Mouse (Mus musculus) lung, embryonic 16.5 days (tissue): Measurements from ENCODE around the gene Rbm38. TPM values are rescaled to one million over a fixed set of nuclear protein-coding genes. Genes with fewer than 3 reads are reported as not detected.

Experiments
- ATAC-seq: fragments of 200-750 bp; cut with Nextera tagmentation; 2 replicates; pipeline ENCODE4 v1.8.0; 2017; ENCODE audit warnings: low read depth, mild to moderate bottlenecking, moderate library complexity
- H3K27ac ChIP-seq: fragments of 300-500 bp; sonication (generic); 2 replicates; pipeline ENCODE4 v1.5.1; 2014; ENCODE audit warnings: mild to moderate bottlenecking, control low read depth, low read length
- H3K27me3 ChIP-seq: fragments of 300-500 bp; sonication (generic); 2 replicates; pipeline ENCODE4 v1.6.1; 2014; ENCODE audit warnings: low read depth, low read length, mixed read lengths; ENCODE audit not compliant: control insufficient read depth, insufficient read depth
- H3K36me3 ChIP-seq: fragments of 300-500 bp; sonication (generic); 2 replicates; pipeline ENCODE4 v1.6.1; 2014; ENCODE audit warnings: low read length; ENCODE audit not compliant: control insufficient read depth, insufficient read depth
- H3K4me1 ChIP-seq: fragments of 300-500 bp; sonication (generic); replicated peaks from 2 replicates; pipeline ENCODE4 v1.6.1; 2014; ENCODE audit warnings: low read length, mixed read lengths; ENCODE audit not compliant: control insufficient read depth, insufficient read depth
- H3K4me2 ChIP-seq: fragments of 300-500 bp; sonication (generic); 2 replicates; pipeline ENCODE4 v1.6.1; 2014; ENCODE audit warnings: low read depth, low read length, control low read depth
- H3K4me3 ChIP-seq: fragments of 300-500 bp; sonication (generic); 2 replicates; pipeline ENCODE4 v1.5.1; 2014; ENCODE audit warnings: mild to moderate bottlenecking, low read length, control low read depth
- H3K9ac ChIP-seq: fragments of 300-500 bp; sonication (generic); 2 replicates; pipeline ENCODE4 v1.6.1; 2014; ENCODE audit warnings: low read length, control low read depth
- H3K9me3 ChIP-seq: fragments of 300-500 bp; sonication (generic); 2 replicates; pipeline ENCODE4 v1.6.1; 2016; ENCODE audit warnings: low read length; ENCODE audit not compliant: control insufficient read depth
- WGBS: fragments of 180-500 bp; shearing (Covaris S2); extraction: QIAGEN DNeasy Blood & Tissue Kit; methylation state at CpG from one replicate; pipeline ENCODE4 v1.1.7; 2014; 5-methylcytosine and 5-hydroxymethylcytosine counted together
- polyA plus RNA-seq: library from polyadenylated mRNA; unstranded; fragments of >200 nt; fragmentation: Nextera tagmentation; extraction: Ambion mirVana; gene quantifications from 2 replicates; pipeline ENCODE4 v1.2.1, GENCODE M21; 2015

Rbm38 gene
- polyA plus RNA-seq, 1 experiment from 2014 or later, result 30.8 TPM

DNA sequence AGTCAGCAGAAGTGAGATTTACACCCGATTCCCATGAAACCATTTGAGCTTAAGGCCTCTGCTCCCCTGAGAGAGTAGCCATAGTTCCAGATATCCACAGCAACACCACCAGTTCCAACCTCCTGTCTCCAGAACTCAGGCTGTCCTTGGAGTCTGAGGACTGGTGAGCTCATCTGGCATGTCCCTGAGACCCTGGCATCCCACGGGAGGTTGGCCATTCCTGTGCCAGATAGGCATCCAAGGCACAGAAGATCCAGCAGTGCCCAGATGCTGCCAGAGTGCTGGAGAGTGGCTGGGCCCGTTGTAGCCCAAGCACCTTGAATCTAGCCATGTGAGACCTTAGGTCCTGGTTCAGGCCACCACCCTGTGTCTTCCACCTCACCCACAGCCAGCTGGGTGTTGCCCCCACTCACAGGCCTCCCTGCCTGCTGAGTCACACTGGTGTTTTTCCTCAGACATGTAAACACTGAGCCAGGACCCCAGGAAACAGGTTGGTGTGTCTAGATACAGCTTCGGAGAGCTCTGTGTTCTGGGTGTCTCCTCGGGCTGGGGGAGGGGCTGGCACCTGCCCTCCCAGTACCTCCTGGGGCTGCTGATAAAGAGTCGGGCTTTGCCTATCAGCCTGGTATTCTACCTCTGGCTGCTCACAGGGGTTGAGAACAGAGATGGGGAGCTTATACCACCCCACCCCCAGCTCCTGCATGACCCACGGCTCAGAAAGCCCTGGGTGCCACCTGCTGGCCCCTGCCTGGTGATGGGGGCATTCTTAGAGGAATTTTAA lies 17.7 kb downstream of the Rbm38 start:
- no peak; the same call in 1 of the 2 replicates for ATAC-seq
- H3K36me3 ChIP-seq, result peaks cover 7% of the 10 kb centered on the region; the same call in 1 of the 2 replicates
- H3K9me3 ChIP-seq, result no peaks in the 10 kb centered on the region
- 66% methylated on average over 7 of the region's 7 CpGs for WGBS
- no peak overlapping the region for H3K4me2 ChIP-seq
- H3K27me3 ChIP-seq, result no peaks in the 10 kb centered on the region
- no peak overlapping the region for H3K4me3 ChIP-seq
- H3K9ac ChIP-seq, result no peak overlapping the region
- no peak overlapping the region for H3K27ac ChIP-seq
- no peaks in the 10 kb centered on the region for H3K4me1 ChIP-seq

DNA sequence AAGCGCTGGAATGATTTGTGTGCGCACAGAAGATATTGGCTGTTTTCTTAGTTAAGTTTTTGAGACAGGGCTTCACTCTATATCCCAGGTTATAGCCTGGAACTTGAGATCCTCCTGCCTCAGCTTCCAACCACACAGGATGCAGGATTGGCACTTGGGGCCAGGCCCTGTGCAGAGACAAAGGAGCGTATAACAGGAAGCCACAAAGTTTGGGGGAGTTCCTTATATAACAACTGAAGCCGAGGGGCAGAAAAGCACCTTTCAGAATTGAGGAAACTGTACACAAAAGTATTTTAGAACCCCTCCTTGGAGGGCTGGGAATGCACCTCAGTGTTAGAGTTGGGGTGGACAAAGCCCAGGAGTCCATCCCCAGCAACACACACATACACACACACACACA lies 18.7 kb downstream of the Rbm38 start:
- no peak overlapping the region for H3K4me3 ChIP-seq
- H3K9ac ChIP-seq, result no peak overlapping the region
- H3K27ac ChIP-seq, result no peak overlapping the region
- H3K27me3 ChIP-seq, result no peaks in the 10 kb centered on the region
- no peak for ATAC-seq
- H3K4me1 ChIP-seq, result no peaks in the 10 kb centered on the region
- H3K36me3 ChIP-seq, result no peaks in the 10 kb centered on the region
- H3K4me2 ChIP-seq, result no peak overlapping the region
- 77% methylated on average over 4 of the region's 4 CpGs for WGBS
- H3K9me3 ChIP-seq, result no peaks in the 10 kb centered on the region

DNA sequence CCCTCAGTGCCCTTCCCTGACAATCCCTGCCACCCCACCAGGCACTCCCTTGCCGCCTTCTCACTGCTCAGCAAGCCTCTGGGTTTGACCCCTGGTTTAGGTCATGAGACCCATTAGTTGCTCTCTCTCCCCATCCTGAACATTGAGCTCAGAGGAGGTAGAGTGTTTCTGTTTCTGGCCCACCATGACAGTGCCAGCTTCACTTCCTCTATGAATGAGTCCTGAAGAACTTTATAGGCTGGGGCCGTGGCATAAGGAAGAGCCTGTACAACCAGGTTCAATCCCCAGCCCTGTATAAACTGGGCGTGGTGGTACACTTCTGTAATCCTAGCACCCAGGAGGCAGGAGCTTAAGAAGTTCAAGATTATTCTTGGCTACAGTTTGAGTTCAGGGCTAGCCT lies 20.5 kb downstream of the Rbm38 start:
- Histone ChIP-seq H3K4me1 (no peaks in the 10 kb centered on the region), H3K9me3 (no peaks in the 10 kb centered on the region), H3K27ac (no peak overlapping the region), H3K4me2 (no peak overlapping the region), H3K27me3 (no peaks in the 10 kb centered on the region), H3K9ac (no peak overlapping the region), H3K36me3 (no peaks in the 10 kb centered on the region), H3K4me3 (no peak overlapping the region)
- WGBS, result 84% methylated on average over 3 of the region's 3 CpGs
- no peak for ATAC-seq

DNA sequence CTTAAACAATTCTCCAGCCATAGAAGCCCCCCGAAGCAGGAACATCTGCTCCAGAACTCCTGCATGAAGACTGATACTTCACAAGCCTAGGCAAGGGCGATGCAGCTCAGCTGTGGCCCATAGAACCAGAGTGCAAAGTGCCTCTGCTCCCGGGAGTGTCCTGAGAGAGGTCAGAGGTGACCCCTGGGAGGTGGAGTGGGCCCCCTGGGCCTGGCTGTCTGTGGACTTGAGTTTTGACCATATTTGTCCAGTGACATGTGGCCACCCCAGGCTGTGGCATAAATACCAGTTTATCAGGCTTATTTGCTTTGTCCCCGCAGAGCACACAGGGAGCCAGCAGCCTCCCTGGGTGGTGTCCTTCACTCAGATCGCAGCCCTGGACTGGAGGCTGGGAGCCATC lies 20.9 kb downstream of the Rbm38 start:
- H3K9me3 ChIP-seq, result no peaks in the 10 kb centered on the region
- H3K4me3 ChIP-seq, result no peak overlapping the region
- no peaks in the 10 kb centered on the region for H3K36me3 ChIP-seq
- H3K27ac ChIP-seq, result no peak overlapping the region
- H3K4me2 ChIP-seq, result no peak overlapping the region
- no peaks in the 10 kb centered on the region for H3K27me3 ChIP-seq
- H3K4me1 ChIP-seq, result no peaks in the 10 kb centered on the region
- no peak overlapping the region for H3K9ac ChIP-seq
- WGBS, result 50% methylated on average over 5 of the region's 5 CpGs
- ATAC-seq, result no peak

DNA sequence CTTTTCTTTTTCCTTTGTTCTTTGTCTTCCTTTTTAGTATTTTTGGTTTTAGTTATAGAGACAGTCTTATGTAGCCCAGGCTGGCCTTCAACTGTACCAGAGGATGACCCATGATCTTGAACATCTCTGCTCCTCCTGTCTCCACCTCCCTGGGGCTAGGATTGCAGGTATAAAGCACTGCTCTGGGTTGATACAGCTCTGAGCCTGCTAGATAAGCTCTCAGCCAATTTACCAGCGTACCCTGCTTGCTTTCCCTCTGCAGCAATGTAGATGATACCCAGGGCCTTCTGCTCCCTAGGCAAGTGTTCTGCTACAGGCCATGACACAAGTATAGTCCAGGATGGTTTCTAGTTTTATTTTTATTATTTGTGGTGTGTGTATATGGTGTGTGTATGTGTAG lies 21.6 kb downstream of the Rbm38 start:
- no peak for ATAC-seq
- Histone ChIP-seq H3K27me3 (no peaks in the 10 kb centered on the region), H3K9ac (no peak overlapping the region), H3K4me2 (no peak overlapping the region), H3K4me1 (no peaks in the 10 kb centered on the region; the same call in 1 of the 2 replicates), H3K36me3 (no peaks in the 10 kb centered on the region), H3K27ac (no peak overlapping the region), H3K4me3 (no peak overlapping the region), H3K9me3 (no peaks in the 10 kb centered on the region)
- WGBS, result 78% methylated on average over 1 of the region's 1 CpGs

DNA sequence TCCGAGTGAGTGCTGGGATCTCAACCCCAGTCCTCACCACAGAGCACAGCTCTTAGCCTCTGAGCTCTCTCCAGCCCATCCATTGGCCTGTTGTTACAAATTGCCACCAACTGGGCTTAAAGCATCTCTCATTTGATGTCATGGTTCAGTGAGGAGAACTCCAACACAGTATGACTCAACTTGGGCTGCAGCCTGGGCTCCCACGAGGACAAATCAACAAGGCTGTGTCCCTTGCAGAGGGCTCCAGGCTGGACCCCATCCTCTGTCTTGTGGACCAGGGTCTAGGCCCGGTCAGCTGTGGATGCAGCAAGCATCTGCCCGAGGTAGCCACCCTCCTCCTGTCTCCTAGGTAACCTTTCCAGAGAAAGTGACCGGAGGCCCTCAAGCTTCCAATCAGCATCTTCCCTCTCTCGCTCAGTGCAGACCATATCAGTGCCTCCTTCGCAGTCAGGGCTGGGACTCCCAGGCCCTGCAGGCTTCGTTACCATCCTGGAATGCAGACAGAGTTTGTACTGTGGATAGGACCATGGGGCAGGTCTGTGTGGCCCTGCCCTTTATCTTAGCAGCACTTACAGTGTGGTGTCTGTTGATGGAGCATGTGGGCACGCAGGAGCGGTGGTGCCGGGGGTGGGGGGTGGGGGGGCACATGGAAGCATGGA lies 22.3 kb downstream of the Rbm38 start:
- no peaks in the 10 kb centered on the region for H3K36me3 ChIP-seq
- no peak overlapping the region for H3K27ac ChIP-seq
- H3K4me1 ChIP-seq, result no peaks in the 10 kb centered on the region; the same call in 1 of the 2 replicates
- H3K27me3 ChIP-seq, result no peaks in the 10 kb centered on the region
- H3K9me3 ChIP-seq, result no peaks in the 10 kb centered on the region
- no peak overlapping the region for H3K9ac ChIP-seq
- WGBS, result 55% methylated on average over 11 of the region's 11 CpGs
- ATAC-seq, result no peak
- no peak overlapping the region for H3K4me3 ChIP-seq
- H3K4me2 ChIP-seq, result no peak overlapping the region

DNA sequence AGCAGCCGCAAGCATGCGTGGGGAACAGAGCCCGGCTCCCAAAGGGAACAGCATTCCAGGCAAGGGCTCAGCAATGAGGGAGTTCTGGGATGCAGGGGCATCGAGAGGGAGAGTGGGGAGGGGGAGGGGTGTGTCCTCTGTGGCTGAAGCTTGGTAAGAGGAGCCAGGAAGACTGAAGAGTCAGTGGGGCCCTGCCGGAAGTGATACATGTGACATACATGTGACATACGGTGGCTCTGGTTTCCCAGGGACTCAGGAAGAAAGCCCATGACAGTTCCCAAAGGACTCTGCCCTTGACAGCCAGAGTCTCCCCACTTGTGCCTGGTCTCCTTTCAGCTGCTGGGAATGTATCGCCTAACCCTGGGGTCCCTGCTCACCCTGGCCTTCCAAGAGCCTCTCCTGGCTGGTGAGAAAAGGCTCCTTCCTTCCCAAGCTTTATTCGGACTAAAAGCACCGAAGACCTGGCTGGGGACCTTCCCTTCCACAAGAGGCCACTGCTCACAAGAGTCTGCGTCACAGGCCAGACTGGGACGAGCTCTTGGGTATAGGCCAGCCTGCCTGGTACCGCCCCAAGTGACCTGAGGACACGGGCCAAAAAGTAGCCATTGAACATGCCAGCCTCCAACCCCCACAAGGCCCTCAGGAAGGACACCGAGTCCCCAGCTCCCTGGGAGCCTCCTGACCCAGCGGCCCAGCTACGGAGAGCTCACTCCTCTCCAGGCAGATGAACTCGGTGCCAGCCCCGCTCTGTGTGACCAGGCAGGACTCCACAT lies 24.1 kb downstream of the Rbm38 start:
- H3K36me3 ChIP-seq, result no peaks in the 10 kb centered on the region
- H3K9ac ChIP-seq, result no peak overlapping the region
- peak; percentile 9; the same call in 1 of the 2 replicates for ATAC-seq
- no peak overlapping the region for H3K27ac ChIP-seq
- H3K4me1 ChIP-seq, result no peaks in the 10 kb centered on the region; the same call in 1 of the 2 replicates
- no peaks in the 10 kb centered on the region for H3K27me3 ChIP-seq
- H3K4me2 ChIP-seq, result no peak overlapping the region
- 63% methylated on average over 18 of the region's 18 CpGs for WGBS
- H3K4me3 ChIP-seq, result no peak overlapping the region
- no peaks in the 10 kb centered on the region for H3K9me3 ChIP-seq

DNA sequence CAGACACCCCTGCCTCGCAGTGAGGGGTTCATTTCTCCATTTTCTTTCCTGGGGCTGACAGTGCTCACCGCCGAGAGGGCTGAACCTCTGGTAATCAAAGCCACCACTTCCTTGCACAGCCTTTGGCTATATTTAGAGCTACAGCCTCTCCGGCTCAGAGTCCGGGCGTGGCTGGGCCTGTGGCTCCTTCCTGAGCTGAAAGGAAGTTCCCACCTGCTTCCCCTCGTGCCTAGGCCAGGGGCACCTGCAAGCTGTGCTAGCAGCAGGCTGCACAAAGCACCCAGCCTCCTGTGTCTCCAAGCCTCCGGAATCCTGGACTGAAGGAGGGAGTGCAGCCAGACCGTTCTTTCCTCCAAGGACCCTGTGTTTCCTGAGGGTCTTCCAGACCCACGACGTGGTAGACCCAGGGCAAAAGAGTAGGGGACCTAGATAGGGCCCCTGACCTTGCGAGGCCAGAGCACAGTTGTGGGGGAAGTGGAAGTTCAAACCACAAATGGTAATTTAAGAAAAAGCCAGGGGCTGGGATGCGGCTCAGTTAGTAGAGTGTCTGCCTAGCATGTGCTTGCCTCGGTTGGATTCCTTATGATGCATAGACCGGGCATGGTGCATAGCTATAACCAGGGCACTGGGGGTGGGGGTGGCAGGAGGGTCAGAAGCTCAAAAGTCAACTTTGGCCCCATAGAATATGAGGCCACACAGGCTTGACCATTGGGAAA lies 26.4 kb downstream of the Rbm38 start:
- no peak for ATAC-seq
- Histone ChIP-seq H3K27me3 (no peaks in the 10 kb centered on the region), H3K9me3 (no peaks in the 10 kb centered on the region), H3K36me3 (no peaks in the 10 kb centered on the region), H3K4me2 (no peak overlapping the region), H3K4me1 (no peaks in the 10 kb centered on the region; the same call in 1 of the 2 replicates), H3K9ac (peak overlapping the region; percentile 43; the same call in 1 of the 2 replicates), H3K27ac (peak overlapping the region; percentile 12), H3K4me3 (no peak overlapping the region)
- 56% methylated on average over 15 of the region's 15 CpGs for WGBS
